Mouse (Mus musculus) mouse trophoblast stem cell (cell line): ENCODE measurements around the gene Ntn1.

ENCODE experiments used
- in situ Hi-C, 2 experiments: fragments of 300-500 bp; cut with MseI, MboI; formaldehyde crosslinking; loops; 2 replicates in 1 of 2; 3 replicates in 1 of 2; pipeline ENCODE4 v1.15.1; 2025

Gene Ntn1

GRCm38 (mm10) chr11:68339331-68339730, 61.3 kb downstream of the Ntn1 start:
- in situ Hi-C loops = no loop called here

- in situ Hi-C loops = no loop called here
Measured at GRCm38 (mm10) chr11:68331676-68332265, 68.9 kb downstream of the Ntn1 start.

GRCm38 (mm10) chr11:68331117-68331437, 69.5 kb downstream of the Ntn1 start:
- in situ Hi-C loops = no loop called here

- in situ Hi-C loops = no loop called here
Measured at GRCm38 (mm10) chr11:68330398-68331116, 70.1 kb downstream of the Ntn1 start.

- in situ Hi-C loops = no loop called here
Measured at GRCm38 (mm10) chr11:68324863-68325262, 75.8 kb downstream of the Ntn1 start.

- in situ Hi-C loops = no loop called here
Measured at GRCm38 (mm10) chr11:68321417-68321816, 79.2 kb downstream of the Ntn1 start.

GRCm38 (mm10) chr11:68315551-68316130, 85.0 kb downstream of the Ntn1 start:
- in situ Hi-C loops = no loop called here

- in situ Hi-C loops = no loop called here
Measured at GRCm38 (mm10) chr11:68313861-68314260, 86.8 kb downstream of the Ntn1 start.

- in situ Hi-C loops = no loop called here
Measured at GRCm38 (mm10) chr11:68313065-68313464, 87.6 kb downstream of the Ntn1 start.

- in situ Hi-C loops = no loop called here
Measured at GRCm38 (mm10) chr11:68308911-68309580, 91.6 kb downstream of the Ntn1 start.

- in situ Hi-C loops = no loop called here
Measured at GRCm38 (mm10) chr11:68305997-68306396, 94.6 kb downstream of the Ntn1 start.

- in situ Hi-C loops = no loop called here
Measured at GRCm38 (mm10) chr11:68302323-68302722, 98.3 kb downstream of the Ntn1 start.

GRCm38 (mm10) chr11:68301660-68302059, 99.0 kb downstream of the Ntn1 start:
- in situ Hi-C loops = no loop called here

GRCm38 (mm10) chr11:68295474-68295873, 105.1 kb downstream of the Ntn1 start:
- in situ Hi-C loops = no loop called here

- in situ Hi-C loops = no loop called here
Measured at GRCm38 (mm10) chr11:68290631-68291030, 110.0 kb downstream of the Ntn1 start.

GRCm38 (mm10) chr11:68287331-68287730, 113.3 kb downstream of the Ntn1 start:
- in situ Hi-C loops = no loop called here

- in situ Hi-C loops = no loop called here
Measured at GRCm38 (mm10) chr11:68286142-68286808, 114.3 kb downstream of the Ntn1 start.

GRCm38 (mm10) chr11:68285754-68286141, 114.9 kb downstream of the Ntn1 start:
- in situ Hi-C loops = no loop called here

- in situ Hi-C loops = no loop called here
Measured at GRCm38 (mm10) chr11:68280001-68280510, 120.6 kb downstream of the Ntn1 start.

- in situ Hi-C loops = no loop called here
Measured at GRCm38 (mm10) chr11:68276945-68277344, 123.7 kb downstream of the Ntn1 start.

GRCm38 (mm10) chr11:68274331-68274811, 126.3 kb downstream of the Ntn1 start:
- in situ Hi-C loops = no loop called here

GRCm38 (mm10) chr11:68273855-68274254, 126.8 kb downstream of the Ntn1 start:
- in situ Hi-C loops = no loop called here
